Mouse (Mus musculus) spleen, postnatal 36 days (tissue): ENCODE measurements around the gene Notch2.
"Not testable (repeated sequence)": the region's sequence is repeated elsewhere in the genome, so short reads cannot be mapped to it uniquely, and the experiment has no call there.

Source experiments
- DNase-seq, 2 experiments: peaks; one replicate each; pipeline ENCODE4 v3.0.0; 2022; ENCODE audit warnings: low spot score in 2 of 2, mixed read lengths in 1 of 2

Notch2 gene

GRCm38 (mm10) chr3:98094629-98095583 lies 81.6 kb downstream of the Notch2 start:
- DNase-seq: no peak

GRCm38 (mm10) chr3:98096981-98097380 lies 83.7 kb downstream of the Notch2 start:
- no peak for DNase-seq

- DNase-seq: no peak
Observed at GRCm38 (mm10) chr3:98098676-98099075, 85.3 kb downstream of the Notch2 start.

- no peak for DNase-seq
Observed at GRCm38 (mm10) chr3:98099287-98099686, 86.0 kb downstream of the Notch2 start.

- no peak for DNase-seq
Observed at GRCm38 (mm10) chr3:98101541-98101940, 88.2 kb downstream of the Notch2 start.

- DNase-seq: no peak
Observed at GRCm38 (mm10) chr3:98104851-98105471, 91.6 kb downstream of the Notch2 start.

- DNase-seq: no peak
Observed at GRCm38 (mm10) chr3:98105496-98105895, 92.2 kb downstream of the Notch2 start.

- no peak for DNase-seq
Observed at GRCm38 (mm10) chr3:98106115-98106514, 92.8 kb downstream of the Notch2 start.

GRCm38 (mm10) chr3:98106590-98107313 lies 93.4 kb downstream of the Notch2 start:
- no peak for DNase-seq

- no peak for DNase-seq
Observed at GRCm38 (mm10) chr3:98108416-98108815, 95.1 kb downstream of the Notch2 start.

- DNase-seq: no peak
Observed at GRCm38 (mm10) chr3:98108866-98109265, 95.5 kb downstream of the Notch2 start.

GRCm38 (mm10) chr3:98110610-98111009 lies 97.3 kb downstream of the Notch2 start:
- DNase-seq: no peak

- DNase-seq: no peak
Observed at GRCm38 (mm10) chr3:98118252-98118651, 104.9 kb downstream of the Notch2 start.

GRCm38 (mm10) chr3:98119338-98119737 lies 106.0 kb downstream of the Notch2 start:
- no peak for DNase-seq

GRCm38 (mm10) chr3:98120884-98121283 lies 107.6 kb downstream of the Notch2 start:
- DNase-seq: no peak

- DNase-seq: no peak
Observed at GRCm38 (mm10) chr3:98127775-98128174, 114.4 kb downstream of the Notch2 start.

GRCm38 (mm10) chr3:98128716-98129115 lies 115.4 kb downstream of the Notch2 start:
- no peak for DNase-seq

GRCm38 (mm10) chr3:98132140-98132539 lies 118.8 kb downstream of the Notch2 start:
- not testable (repeated sequence) for DNase-seq

GRCm38 (mm10) chr3:98132636-98133035 lies 119.3 kb downstream of the Notch2 start:
- no peak for DNase-seq

- no peak for DNase-seq
Observed at GRCm38 (mm10) chr3:98141456-98141855, 128.1 kb downstream of the Notch2 start.

- no peak for DNase-seq
Observed at GRCm38 (mm10) chr3:98142862-98143261, 129.5 kb downstream of the Notch2 start.

- DNase-seq: no peak
Observed at GRCm38 (mm10) chr3:98145204-98145603, 131.9 kb downstream of the Notch2 start.
